Mouse (Mus musculus): ENCODE results near the gene Tube1.
"Not testable (repeated sequence)": the region's sequence is repeated elsewhere in the genome, so short reads cannot be mapped to it uniquely, and the experiment has no call there.

Tube1 gene

GRCm38 (mm10) chr10:39170181-39170580 lies 36.4 kb downstream of the Tube1 start:
- DNase-seq, result peak; percentile 76

DNA sequence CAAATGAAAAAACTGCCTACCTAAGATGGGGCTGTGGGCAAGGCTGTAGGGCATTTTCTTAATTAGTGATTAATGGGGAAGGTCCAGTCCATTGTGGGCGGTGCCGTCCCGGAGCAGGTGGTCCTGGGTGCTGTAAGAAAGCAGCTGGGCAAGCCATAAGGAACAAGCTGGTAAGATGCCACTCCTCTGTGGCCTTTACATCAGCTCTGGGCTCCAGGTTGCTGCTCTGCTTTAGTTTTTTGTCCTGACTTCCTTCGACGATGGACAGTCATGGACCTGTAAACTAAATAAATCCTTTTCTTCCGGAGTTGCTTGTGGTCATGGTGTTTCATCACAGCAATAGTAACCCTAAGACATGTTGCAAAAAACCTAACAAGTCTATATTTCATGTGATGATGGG lies 36.9 kb downstream of the Tube1 start:
- peak; percentile 20 for DNase-seq

DNA sequence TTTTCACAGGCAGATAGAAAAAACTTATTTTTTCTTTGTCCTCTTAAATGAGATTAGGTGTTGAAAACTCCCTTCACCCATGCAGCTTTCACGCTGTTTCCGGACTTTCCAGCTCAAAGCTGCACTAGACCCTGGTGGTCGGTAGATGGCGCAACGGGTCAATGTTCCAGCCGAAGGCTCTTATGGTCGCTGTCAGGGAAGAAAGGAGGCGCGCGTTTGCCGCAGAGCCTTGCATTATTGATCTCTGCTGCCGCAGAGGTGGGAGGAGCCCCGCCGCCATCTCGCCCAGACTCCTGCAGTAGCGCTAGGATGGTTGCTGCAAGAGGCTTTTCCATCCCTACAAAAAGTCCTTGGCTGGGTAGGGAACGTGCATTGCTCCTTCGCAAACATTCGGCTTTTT lies 37.4 kb downstream of the Tube1 start:
- peak; percentile 92 for DNase-seq

GRCm38 (mm10) chr10:39171603-39172539 lies 38.1 kb downstream of the Tube1 start:
- DNase-seq, result peak; percentile 92

GRCm38 (mm10) chr10:39172540-39172931 lies 38.8 kb downstream of the Tube1 start:
- peak; percentile 24 for DNase-seq

DNA sequence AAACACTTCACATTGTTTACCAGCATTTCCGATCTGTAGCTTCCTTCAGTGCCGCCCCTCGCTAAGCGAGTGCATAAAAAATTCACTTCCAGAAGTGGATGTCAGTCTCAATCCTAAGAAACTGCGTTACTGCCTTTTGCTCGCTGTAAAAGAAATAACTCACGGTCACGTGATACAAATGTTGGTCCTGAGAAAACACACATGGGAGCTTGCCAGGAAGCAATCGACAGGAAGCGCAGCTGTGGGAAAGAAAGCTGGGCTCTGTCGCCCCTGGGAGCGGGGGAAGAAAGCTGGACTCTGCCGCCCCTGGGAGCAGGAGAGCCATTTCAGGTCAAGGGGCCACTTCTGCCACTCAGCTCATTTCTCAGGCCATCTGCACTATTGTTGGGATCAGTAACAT lies 39.3 kb downstream of the Tube1 start:
- DNase-seq, result peak; percentile 33

- DNase-seq, result no peak
These were observed 43.2 kb downstream of the Tube1 start for GRCm38 (mm10) chr10:39176981-39177380.

- DNase-seq, result no peak
These were observed 51.2 kb downstream of the Tube1 start for GRCm38 (mm10) chr10:39184864-39185544.

GRCm38 (mm10) chr10:39185545-39185906 lies 51.8 kb downstream of the Tube1 start:
- DNase-seq, result no peak

GRCm38 (mm10) chr10:39192673-39193072 lies 58.9 kb downstream of the Tube1 start:
- no peak for DNase-seq

DNA sequence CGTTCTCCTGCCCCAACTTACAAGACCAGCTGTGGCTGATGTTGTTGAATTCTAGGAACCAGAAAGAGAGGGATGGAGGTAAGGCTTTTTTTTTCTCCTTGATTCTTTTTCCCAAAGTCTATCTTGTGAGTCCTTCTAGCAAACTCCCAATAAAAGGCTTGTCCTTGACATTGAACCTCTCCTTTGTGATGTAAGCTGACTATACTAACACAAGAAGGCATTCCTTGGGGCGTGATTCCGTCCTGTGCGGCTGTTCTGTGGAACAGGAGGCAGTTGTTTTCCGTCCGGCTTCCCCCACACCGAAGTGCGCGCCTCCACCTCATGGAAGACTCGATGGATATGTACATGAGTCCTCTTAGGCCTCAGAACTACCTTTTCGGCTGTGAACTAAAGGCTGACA lies 64.4 kb downstream of the Tube1 start:
- DNase-seq, result not testable (repeated sequence)
